Mouse (Mus musculus) urinary bladder, postnatal 4 days (tissue): ENCODE data around the gene Krt18.
"Not testable (repeated sequence)": the region's sequence is repeated elsewhere in the genome, so short reads cannot be mapped to it uniquely, and the experiment has no call there.

Experiments used
- DNase-seq, 2 experiments: peaks; one replicate each; pipeline ENCODE4 v3.0.0; 2021 to 2022; ENCODE audit warnings: low spot score in 2 of 2

The Krt18 gene

GRCm38 (mm10) chr15:102028040-102028439 lies at the start of gene Krt18:
Krt18 (plus strand) TSS chr15:102028180.
- peak in 1 of 2 experiments; percentile 46 for DNase-seq

DNA sequence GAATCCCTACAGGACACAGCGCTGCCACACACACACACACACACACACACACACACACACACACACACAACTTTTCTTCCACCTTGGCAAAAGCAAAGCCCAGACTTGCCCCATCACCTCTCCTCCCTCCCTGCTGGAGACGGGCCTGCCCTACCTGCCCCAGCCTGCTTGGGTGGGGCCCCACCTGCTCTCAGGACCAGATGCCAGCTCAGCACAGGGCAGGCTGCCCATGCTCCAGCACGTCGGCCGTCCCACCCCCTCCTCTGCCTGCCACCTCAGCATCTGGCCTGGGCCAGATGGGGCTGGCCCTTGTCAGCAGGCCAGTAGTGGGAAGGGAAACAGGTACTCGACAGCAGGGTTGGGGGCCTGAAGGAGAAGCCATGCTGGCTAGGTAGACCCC lies 47.1 kb upstream of the Krt18 start:
- peak; percentile 74 to 77 for DNase-seq

DNA sequence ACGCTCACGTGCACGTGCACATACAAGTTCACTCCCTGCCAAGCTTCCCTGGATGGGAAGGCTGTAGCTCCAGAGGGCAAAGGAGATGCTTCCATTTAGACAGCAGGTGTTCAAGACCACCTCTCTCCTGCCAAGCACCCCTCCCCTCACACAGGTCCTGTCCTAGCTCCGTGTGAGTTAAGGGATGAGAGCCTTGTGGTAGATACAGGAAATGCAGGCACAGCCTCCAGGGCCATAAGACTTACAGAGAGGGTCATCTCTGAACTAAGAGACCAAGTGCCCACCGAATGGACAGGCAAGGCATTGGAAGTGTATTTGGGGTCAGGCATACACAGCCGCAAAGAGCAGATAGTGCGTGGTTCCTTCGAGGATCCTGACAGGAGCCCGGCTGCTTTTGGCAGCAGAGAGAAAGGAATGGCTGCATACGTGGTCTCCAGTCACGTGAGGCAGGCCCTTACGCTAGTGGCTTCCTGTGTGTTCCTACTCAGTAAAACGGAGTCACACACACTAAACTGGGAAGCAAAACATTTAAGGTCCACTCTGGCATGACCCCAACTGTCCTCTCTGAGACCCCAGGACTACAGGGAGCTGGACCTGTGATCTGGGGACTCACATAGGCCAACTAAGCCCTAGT lies 44.5 kb upstream of the Krt18 start:
- no peak for DNase-seq

- peak; percentile 87 to 95 for DNase-seq
Measured at GRCm38 (mm10) chr15:101983949-101984601, 43.9 kb upstream of the Krt18 start.

DNA sequence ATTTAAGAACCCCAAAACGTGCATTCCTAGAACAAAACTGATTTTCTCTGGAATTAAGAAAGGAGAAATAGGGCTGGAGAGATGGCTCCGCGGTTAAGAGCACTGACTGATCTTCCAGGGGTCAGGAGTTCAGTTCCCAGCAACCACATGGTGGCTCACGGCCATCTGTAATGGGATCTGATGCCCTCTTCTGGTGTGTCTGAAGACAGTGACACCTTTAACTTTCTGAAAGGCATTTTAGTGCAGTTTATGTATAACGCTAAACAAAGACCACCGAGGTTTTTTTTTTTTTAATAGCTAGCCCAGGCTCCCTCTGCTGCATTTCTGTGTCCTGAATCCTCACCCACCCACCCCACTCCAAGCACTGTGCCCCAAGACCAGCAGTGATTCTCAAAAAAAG lies 43.2 kb upstream of the Krt18 start:
- DNase-seq = no peak

DNA sequence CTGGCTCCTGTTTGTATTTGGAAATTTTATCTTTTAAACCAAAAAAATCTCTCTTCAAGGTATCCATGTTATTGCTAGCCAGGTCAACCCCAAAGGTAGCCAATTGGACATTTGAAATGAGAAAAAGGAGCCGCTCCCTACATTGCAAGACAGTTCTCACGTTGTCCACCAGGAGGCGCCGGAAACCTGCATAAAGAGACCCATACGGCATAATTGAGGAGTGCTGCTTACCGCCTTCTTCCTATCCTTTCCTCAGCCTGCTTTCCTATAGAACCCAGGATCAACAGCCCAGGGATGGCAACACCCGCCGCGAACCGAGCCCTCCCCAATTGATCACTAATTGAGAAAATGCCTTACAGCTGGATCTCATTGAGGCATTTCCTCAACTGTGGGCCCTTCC lies 39.9 kb upstream of the Krt18 start:
- peak; percentile 65 to 89 for DNase-seq

DNA sequence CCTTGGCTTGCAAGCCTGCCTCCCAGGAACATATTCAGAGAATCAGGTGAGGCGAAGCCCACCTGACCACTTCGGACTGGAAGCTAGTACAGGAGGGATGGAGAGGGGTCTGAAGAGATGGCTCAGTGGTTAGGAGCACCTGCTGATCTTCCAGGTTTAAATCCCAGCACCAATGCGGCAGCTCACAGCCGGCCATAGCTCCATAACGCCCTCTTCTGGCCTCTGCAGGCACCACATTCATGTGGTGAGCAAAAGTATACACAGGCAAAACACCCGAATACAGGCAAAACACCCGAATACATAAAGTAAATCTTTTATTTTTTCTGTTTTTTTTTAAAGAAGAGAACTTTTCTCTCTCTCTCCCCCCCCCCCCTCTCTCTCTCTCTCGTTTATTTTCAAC lies 39.3 kb upstream of the Krt18 start:
- DNase-seq = no peak

- DNase-seq = no peak
Measured at GRCm38 (mm10) chr15:101990946-101991345, 37.0 kb upstream of the Krt18 start.

DNA sequence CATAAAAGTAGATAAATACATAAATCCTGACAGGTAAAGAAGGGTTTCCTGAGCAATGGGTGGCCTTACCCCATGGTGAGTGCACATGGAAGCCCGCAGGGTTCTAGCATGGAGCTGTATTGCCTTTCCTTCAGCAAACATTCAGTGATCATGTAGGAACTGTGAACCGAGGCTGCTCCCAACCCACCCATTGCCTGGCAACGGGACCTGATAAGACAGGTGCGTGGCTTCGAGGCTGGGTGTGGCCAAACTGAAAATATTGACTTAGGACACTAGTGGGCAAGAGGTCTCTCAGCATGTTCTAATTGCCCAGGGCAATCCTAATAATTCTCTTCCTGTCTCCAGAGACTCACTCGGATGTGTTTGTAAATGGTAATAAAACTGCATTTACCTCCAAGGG lies 33.6 kb upstream of the Krt18 start:
- DNase-seq = no peak

- DNase-seq = no peak
Measured at GRCm38 (mm10) chr15:101995484-101996236, 32.3 kb upstream of the Krt18 start.

DNA sequence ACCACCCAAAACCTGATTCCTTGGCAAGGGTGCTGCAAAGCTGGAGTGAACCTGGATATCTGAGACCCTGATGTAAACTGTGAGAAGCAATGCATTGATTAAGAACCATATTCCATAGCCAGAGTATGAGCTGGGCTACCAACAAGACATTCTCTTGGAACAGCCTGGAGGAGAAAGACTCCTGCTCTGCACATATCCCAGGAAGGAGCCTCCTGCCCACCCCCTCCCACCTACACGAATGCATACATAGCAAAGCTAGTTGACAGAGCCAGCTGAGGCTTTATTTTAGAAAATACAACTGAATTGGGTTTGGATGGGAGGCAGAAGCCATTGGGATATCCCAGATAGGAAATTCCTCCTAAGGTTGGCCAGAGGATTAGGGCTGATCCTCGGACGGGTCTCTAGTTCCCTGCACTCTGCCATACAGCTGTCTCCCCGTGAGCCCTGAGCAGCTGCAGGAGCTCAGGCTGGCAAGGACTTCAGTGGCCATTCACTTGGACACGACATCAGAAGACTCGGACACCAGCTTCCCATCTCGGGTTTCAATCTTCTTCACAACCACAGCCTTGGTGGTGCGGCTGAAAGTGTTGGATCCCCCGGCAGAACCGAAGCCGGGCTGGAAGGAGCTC lies 31.4 kb upstream of the Krt18 start:
- DNase-seq = not testable (repeated sequence)

DNA sequence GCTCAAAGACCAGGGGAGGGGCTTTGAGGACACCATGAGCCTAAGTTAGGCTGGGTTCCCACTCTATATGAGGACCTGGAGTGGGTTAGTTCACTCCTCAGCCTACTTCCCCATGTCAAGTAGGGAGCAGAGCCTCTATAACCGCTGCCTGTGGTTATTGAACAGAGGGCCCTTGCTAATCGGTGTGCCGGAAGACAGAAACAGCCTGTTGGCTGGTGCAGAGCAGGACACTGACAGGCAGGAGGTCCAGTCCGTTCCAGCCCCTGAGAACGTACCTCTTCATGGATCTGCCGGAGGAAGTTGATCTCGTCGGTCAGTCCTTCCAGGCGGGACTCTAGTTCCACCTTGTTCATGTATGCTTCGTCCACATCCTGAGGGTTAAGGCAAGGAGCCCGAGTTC lies 28.8 kb upstream of the Krt18 start:
- no peak for DNase-seq

DNA sequence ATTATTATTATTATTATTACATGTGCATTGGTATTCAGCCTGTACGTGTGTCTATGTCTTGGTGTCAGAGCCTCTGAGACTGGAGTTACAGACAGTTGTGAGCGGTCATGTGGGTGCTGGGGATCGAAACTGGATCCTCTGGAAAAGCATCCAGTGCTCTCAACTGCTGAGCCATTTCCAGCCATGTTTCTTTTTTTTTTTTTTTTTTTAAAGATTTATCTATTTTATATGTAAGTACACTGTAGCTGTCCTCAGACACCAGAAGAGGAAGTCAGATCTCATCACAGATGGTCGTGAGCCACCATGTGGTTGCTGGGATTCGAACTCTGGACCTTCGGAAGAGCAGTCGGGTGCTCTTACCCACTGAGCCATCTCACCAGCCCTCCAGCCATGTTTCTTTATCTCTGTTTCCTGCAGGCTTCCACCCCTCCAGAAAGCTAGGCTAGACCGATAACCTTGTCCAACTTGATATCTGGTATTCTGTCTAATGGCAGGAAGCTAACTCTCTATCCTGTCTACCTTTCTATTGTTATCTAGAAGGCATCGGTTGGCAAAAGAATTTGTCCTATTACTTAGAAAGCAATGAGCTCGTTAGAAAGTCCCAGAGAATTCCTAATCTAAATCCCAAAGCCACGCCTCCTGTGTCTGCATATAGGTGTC lies 28.2 kb upstream of the Krt18 start:
- DNase-seq = no peak

- peak; percentile 61 to 68 for DNase-seq
Measured at GRCm38 (mm10) chr15:102002646-102003488, 25.1 kb upstream of the Krt18 start.

- DNase-seq = no peak
Measured at GRCm38 (mm10) chr15:102003516-102003915, 24.5 kb upstream of the Krt18 start.

- DNase-seq = peak in 1 of 2 experiments; percentile 52
Measured at GRCm38 (mm10) chr15:102004189-102004588, 23.8 kb upstream of the Krt18 start, which contains the start of gene Krt8. Krt8 (minus strand) TSS chr15:102004482.

DNA sequence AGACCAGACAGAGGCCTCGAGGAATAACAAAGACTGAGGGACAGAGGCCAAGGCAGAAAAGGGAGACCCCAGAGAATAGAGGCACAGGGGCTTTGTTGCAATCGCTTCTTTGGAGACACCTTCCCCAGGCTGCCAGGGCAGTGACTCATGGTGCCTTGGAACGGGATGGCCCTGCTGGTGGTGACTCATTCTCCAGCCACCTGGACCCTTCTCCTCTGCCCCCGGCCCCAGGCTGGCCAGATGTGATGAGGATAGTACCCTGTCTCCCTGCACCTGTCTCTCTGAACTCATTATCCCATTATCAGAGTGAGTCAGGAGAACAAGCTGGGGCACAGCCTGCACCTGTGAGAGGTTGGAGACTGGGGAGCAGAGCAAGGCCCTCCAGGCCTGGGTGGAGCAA lies 22.7 kb upstream of the Krt18 start:
- DNase-seq = no peak

- DNase-seq = peak; percentile 37 to 67
Measured at GRCm38 (mm10) chr15:102006317-102006716, 21.7 kb upstream of the Krt18 start.

- DNase-seq = no peak
Measured at GRCm38 (mm10) chr15:102007097-102008069, 20.6 kb upstream of the Krt18 start.
